Mouse (Mus musculus) megakaryocyte, adult 5-6 weeks (primary cell): ENCODE results near the gene Cldn2. TPM values are rescaled to one million over a fixed set of nuclear protein-coding genes. Genes with fewer than 3 reads are reported as not detected.

ENCODE experiments used
- ATAC-seq: 2 replicates; pipeline ENCODE4 v1.8.0; 2016; ENCODE audit warnings: mild to moderate bottlenecking, inconsistent platforms; ENCODE audit not compliant: poor library complexity, severe bottlenecking
- total RNA-seq, 2 experiments: library from RNA; stranded (forward) in 1 of 2; stranded (reverse) in 1 of 2; fragments of 153-499, 151-499 nt in 1 of 2; fragments of 221-1000, 200-1000 nt in 1 of 2; gene quantifications; 2 replicates each; pipeline versions ENCODE4 v1.2.3 to v1.2.4; 2015 to 2017

Gene Cldn2
- total RNA-seq, 2 experiments from 2014 or later = not detected

DNA sequence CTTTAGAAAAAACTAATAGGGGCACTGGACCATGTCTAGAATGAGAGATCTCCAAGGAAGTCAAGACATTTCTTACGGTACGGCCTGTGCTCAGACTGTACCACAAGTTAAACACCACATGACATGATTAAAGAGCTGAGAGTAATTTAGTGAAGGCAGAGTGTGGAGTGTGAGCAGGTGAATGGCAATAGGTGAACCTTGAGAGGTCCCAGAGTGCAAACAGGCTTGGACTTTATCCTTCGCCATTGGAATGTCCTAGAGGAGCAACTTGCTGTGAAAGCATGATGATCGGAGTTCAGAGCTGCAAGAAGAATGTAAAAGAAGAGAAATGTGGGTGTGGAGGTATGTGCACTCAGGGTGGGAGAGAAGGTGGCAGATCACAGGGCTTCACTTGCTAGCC, 5.3 kb downstream of the Cldn2 start:
- no peak for ATAC-seq

DNA sequence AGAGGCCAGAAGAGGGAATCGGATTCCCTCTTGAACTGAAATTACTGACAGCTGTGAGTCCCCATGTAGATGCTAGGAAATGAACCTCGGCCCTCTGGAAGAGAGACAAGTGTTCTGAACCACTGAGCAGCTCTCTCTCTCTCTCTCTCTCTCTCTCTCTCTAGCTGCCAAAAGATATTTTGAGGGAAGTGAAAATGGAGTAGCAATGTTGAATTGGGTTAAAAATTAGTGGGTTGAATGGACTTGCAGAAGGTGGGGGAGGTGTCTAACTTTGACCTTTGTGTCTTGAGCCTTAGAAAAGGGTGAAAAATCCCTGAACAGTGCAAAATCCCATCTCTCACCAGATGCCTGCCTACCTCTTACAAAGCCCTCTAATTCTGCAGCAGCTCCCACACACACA, 6.8 kb downstream of the Cldn2 start:
- ATAC-seq = no peak

- ATAC-seq = no peak
Measured at GRCm38 (mm10) chrX:139808085-139808484, 7.5 kb downstream of the Cldn2 start.

DNA sequence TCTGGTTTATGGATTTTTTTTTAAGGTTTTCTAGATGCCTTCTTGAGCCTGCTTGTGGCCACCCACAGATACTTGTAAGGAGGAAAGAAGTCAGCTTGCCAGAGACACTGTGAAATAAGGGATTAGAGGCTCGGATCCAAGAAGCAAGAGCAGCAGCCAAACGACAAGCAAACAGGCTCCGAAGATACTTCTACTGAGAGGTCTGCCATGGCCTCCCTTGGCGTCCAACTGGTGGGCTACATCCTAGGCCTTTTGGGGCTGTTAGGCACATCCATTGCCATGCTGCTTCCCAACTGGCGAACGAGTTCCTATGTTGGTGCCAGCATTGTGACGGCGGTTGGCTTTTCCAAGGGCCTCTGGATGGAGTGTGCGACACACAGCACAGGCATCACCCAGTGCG, 7.9 kb downstream of the Cldn2 start:
- no peak for ATAC-seq

GRCm38 (mm10) chrX:139812636-139813298, 12.1 kb downstream of the Cldn2 start:
- ATAC-seq = no peak

DNA sequence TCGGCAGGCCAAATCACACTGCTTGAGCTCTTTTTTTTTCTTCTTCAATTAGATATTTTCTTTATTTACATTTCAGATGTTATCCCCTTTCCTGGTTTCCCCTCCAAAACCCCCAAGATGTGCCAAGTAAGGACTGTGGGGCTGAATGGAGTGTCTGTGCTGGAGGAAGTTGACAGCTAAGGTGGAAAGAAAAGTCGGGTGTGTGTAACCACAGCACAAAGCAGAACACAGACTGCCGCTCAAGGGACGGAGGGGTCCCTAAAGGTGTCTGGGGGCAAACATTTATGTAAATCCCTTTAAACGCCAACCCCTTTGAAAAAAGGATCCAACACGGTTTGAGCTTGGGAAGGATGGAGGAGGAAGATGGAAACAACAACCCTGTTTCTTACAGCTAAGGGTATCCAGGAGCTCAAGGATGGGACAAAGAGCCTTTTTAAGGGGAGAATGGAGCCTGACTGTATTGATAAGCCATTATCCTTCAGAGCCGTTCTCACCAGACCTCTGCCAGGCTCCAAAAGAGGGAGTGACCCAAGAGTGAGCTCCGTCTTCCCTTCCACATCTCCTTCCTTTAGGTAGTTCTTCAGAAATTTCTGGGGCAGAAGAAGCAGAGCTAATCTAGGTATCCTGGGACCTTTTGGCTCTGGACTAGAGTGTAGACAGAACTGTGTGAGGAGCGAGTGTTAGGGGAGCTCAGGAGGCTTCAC, 12.8 kb downstream of the Cldn2 start:
- peak; percentile 29; the same call in 1 of the 2 replicates for ATAC-seq

GRCm38 (mm10) chrX:139814018-139814635, 13.5 kb downstream of the Cldn2 start:
- peak; percentile 74 for ATAC-seq

DNA sequence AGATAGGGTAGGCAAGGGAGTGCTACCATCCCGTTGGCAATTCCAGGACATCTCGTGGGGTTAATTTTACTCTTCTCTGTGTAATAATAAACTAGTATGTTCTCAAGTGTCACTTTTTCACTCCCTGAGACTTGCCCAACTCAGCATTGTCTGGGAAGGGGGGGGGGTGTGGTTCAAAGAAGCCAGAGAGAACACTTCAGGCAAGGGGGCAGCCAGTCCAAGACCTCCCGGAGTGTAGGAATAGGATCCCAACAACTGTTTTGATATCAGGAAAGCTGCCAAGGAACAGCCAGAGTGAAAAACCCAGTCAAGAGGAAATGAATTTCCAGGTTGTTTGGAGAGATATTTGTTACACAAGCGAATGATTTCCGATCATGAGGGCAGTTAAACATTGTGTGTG, 14.6 kb downstream of the Cldn2 start:
- no peak for ATAC-seq

DNA sequence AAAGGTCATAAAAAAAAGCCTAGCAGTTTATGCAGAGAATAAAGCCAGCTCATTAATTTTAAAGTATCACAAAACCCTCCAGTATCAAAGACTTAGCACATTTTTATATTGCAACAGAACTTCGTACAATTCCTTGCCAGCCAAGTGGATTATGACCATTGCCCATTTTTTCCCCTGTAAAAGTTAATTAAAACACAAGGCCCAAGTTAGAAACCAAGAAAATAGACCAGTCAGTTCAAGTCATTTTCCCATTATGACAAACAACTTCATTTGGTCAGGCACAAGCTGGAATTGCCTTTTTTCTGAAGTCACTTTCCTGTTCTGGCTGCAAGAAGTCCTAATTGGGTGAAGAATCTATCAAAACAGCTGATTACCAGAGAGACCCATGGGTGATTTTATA, 24.8 kb downstream of the Cldn2 start:
- ATAC-seq = no peak

DNA sequence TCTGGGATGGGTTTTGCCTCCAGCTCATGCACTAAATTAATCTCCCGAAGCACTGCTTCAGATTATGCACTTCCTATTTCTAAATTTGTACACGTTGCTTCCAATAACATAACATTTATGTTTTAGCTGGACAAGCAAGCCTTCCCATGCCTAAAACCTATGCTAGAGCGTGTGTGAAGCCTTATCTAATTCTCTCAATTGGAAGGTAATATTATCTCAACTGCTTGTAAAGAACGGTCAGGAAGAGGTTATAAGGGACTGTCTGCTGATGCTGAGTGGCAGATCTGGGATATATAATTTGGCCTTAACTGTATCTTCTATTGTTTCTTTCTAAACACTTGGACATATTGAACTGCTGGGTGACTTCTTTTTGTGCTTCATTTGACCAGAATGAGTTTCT, 26.3 kb downstream of the Cldn2 start:
- ATAC-seq = no peak

- no peak for ATAC-seq
Measured at GRCm38 (mm10) chrX:139828363-139829092, 27.9 kb downstream of the Cldn2 start.

- ATAC-seq = peak; percentile 87
Measured at GRCm38 (mm10) chrX:139832464-139832863, 31.8 kb downstream of the Cldn2 start.

DNA sequence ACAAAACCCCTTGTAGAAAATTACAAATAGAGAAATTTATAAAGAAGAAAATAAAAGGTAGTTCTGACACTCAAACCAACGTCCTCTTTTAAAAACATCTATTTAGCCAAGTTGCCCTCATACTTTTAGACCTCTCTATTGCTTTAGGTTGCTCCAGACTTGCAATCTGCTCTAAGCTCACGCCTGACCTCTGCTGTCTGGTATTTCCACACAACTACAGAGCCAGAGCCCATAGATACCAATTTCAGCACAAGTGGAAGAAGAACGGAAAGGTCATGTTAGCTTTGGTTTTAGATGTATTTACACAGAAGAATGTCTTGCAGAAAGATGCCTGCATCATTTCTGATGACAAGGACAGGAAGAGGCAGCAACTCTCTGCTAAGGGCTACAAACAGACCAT, 38.4 kb downstream of the Cldn2 start:
- no peak for ATAC-seq

DNA sequence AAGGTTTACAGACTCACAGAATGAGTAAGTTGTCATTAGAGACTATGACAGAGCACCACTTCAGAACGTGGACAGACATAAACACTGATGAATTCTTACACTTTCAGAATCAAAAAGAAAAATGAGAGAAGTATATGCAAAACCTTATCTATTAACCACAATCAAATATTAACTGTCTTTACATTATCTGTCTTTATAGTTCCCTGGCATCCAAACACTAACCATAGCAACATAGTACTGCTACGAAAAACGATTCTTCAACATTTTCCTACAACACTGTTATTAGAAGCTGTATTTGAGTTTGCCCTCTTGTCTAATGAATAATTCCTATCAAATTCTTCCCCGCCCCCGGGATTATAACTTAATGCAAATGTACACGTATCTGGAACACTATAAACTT, 40.5 kb downstream of the Cldn2 start:
- no peak for ATAC-seq

GRCm38 (mm10) chrX:139854795-139855194, 54.2 kb downstream of the Cldn2 start:
- no peak for ATAC-seq

DNA sequence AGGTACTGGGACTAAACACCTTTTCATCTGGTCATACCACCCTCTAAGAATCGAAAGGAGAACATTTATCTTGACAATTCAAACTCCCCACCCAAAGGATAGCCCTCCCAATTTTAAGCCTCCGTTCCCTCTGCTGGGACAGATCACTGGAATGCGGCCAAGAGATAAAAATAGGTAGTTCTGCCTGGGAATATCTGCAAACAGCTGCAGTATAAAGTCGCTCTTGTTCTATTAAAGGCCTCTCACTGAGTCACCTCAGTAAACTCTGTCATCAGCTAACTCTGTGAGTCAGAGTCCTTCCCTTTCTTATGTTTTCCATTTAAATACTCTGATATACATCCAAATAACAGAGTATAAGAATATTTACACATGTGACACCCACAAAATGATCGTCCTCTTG, 58.8 kb downstream of the Cldn2 start:
- ATAC-seq = no peak

Other genes with a start within 250 kb of the Cldn2 start
- 0.54 and 0.64 TPM in 2 replicates for gene Rnf128, start 237.5 kb upstream of the Cldn2 start, total RNA-seq (2015)
- gene Rnf128, start 237.5 kb upstream of the Cldn2 start, total RNA-seq (2017) = 0.45 and 0.55 TPM in 2 replicates
- gene Tbc1d8b, start 115.8 kb upstream of the Cldn2 start, total RNA-seq (2015) = 5.2 and 5.9 TPM in 2 replicates
- gene Tbc1d8b, start 115.8 kb upstream of the Cldn2 start, total RNA-seq (2017) = 4.8 and 5.0 TPM in 2 replicates
- gene Gm15013, start 86.3 kb upstream of the Cldn2 start, total RNA-seq (2015) = 0.41 and 0.51 TPM in 2 replicates
- 0.51 TPM in 1 of 2 replicates, not detected in the other for gene Gm15013, start 86.3 kb upstream of the Cldn2 start, total RNA-seq (2017)
- not detected in 2 replicates for gene Ripply1, start 18.5 kb upstream of the Cldn2 start, total RNA-seq (2015)
- gene Ripply1, start 18.5 kb upstream of the Cldn2 start, total RNA-seq (2017) = not detected in 2 replicates
- gene Morc4, start 70.8 kb downstream of the Cldn2 start, total RNA-seq (2015) = 0.14 and 0.49 TPM in 2 replicates
- 0.04 TPM in 1 of 2 replicates, not detected in the other for gene Morc4, start 70.8 kb downstream of the Cldn2 start, total RNA-seq (2017)
- 7.1 and 11.0 TPM in 2 replicates for gene Rbm41, start 197.8 kb downstream of the Cldn2 start, total RNA-seq (2015)
- gene Rbm41, start 197.8 kb downstream of the Cldn2 start, total RNA-seq (2017) = 11.5 and 11.8 TPM in 2 replicates